Mouse (Mus musculus) cerebellum, adult 2 months (tissue): ENCODE results near the gene Kmt2d. TPM values are rescaled to one million over a fixed set of nuclear protein-coding genes. Genes with fewer than 3 reads are reported as not detected.

Experiments used
- DNase-seq, 2 experiments: peaks; one replicate each; pipeline ENCODE4 v3.0.0; 2021
- H3K27ac ChIP-seq: fragments of 200-500 bp; 2 replicates; pipeline ENCODE4 v1.5.1; 2012; ENCODE audit warnings: low read length, control low read depth, inconsistent platforms; ENCODE audit not compliant: insufficient read depth
- H3K27me3 ChIP-seq: fragments of 200-500 bp; 2 replicates; pipeline ENCODE4 v1.6.1; 2012; ENCODE audit warnings: inconsistent platforms, mild to moderate bottlenecking, low read length, moderate library complexity; ENCODE audit not compliant: control insufficient read depth, insufficient read depth
- H3K4me1 ChIP-seq: fragments of 200-500 bp; 2 replicates; pipeline ENCODE4 v1.6.1; 2011; ENCODE audit warnings: low read length; ENCODE audit not compliant: control insufficient read depth, insufficient read depth
- H3K4me3 ChIP-seq: fragments of 200-500 bp; replicated peaks from 2 replicates; pipeline ENCODE3; 2011; ENCODE audit warnings: mild to moderate bottlenecking, low read depth, low read length, control low read depth; ENCODE audit not compliant: insufficient read depth
- CTCF ChIP-seq: fragments of 200-500 bp; IDR thresholded peaks from 2 replicates; pipeline ENCODE4 v1.5.1; 2011; ENCODE audit warnings: low read depth, mild to moderate bottlenecking, control low read depth, low read length, moderate library complexity, borderline replicate concordance; ENCODE audit not compliant: insufficient read depth
- POLR2A ChIP-seq: fragments of 200-500 bp; IDR thresholded peaks from 2 replicates; pipeline ENCODE4 v1.6.1; 2011; ENCODE audit warnings: low read length, control low read depth, borderline replicate concordance; ENCODE audit not compliant: insufficient read depth
- WGBS: fragments of 180-500 bp; shearing (Covaris S2); methylation state at CpG from one replicate; pipeline ENCODE4 v1.1.7; 2018; 5-methylcytosine and 5-hydroxymethylcytosine counted together
- polyA plus RNA-seq: library from polyadenylated mRNA; depleted of rRNA; stranded (reverse); fragments of >200 nt; gene quantifications from 2 replicates; pipeline ENCODE4 v1.2.3, GENCODE M21; 2012

The Kmt2d gene
- polyA plus RNA-seq, 1 experiment = 49.9 TPM

DNA sequence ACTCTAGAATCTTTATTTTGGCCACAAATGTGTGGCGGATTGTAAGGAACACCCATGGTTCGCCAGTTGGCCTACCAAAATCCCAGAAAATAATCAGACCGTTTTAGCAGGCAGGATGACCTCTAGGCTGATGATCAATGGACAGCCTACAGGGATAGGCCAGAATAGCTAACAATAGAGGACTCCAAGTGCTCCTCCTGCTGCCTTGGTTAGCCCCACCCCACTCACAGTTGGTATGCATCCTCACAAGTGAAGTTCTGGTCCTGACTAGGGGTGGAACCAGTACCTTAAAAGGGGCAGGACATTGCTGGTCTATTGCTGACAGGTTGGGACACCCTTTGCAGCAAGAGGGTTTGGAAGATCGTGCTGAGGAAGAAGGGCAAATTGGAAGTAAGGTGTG is 22.0 kb upstream of the Kmt2d start:
- WGBS = 84% methylated on average over 4 of the region's 4 CpGs
- Histone ChIP-seq H3K27ac (no peak overlapping the region), H3K4me3 (no peak overlapping the region), H3K27me3 (peaks cover 1% of the 10 kb centered on the region; the same call in 1 of the 2 replicates), H3K4me1 (peaks cover 6% of the 10 kb centered on the region)
- DNase-seq = no peak
- TF ChIP-seq CTCF (no peak), POLR2A (no peak)

DNA sequence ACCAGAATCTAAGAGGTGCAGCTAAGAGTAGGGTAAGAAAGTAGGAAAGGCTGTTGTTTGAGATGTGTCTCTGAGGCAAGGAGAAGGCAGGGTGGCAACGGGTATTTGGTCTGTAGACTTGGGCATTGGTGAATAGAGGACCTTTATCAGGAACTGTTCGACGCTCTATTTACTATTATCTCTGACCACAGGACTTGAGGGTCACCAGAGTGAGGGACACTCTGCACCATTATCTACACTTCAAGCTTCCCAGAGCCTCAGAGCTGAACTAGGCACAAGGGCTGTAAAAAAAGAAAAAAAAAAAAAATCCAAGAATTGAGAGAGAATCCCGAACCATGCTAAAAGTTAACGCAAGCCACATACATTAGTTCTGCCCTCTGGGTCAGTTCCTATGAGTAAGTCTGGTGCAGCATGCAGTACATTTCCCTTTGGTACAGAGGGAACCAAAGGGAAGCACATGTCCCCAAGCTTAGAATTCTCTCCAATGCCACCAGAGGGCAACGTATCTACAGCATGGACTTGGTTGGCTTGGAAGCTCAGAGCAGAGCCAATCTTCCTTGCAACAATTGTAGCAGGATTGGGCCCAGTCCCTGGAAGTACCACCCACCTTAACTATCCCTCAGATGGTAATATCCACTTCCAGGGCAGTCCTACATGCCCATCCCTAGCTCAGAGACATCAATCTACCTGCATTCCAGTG is 21.1 kb upstream of the Kmt2d start:
- Histone ChIP-seq H3K27ac (no peak overlapping the region), H3K4me1 (peaks cover 12% of the 10 kb centered on the region), H3K27me3 (peaks cover 1% of the 10 kb centered on the region; the same call in 1 of the 2 replicates), H3K4me3 (no peak overlapping the region)
- 35% methylated on average over 6 of the region's 6 CpGs for WGBS
- DNase-seq = peak; percentile 71 to 85
- TF ChIP-seq POLR2A (no peak), CTCF (peak; percentile 97)

DNA sequence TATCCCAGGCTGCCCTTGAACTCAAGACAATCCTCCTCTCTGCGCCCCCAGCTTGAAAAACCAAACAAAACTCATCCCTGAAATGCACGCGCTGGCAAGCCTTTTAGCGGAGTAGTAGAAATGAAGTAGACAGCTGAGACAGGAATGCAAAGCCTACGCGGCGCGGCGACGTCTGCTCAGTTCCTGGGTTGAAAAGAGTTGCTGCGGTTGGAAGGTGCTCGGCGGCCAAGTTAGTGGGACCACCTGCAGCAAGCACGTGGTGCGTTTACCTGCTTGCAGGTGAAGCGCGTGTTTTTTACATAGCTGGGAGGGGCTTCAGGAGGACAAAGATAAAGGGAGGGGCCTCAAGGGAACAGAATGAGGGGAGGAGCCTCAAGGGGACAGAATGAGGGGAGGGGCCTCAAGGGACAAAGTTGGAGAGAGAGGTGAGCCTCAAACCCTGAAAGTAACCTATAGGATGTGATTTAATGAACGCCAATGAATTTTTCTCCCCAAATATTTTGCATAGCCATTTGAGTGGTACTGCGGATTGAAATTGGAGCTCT is 20.3 kb upstream of the Kmt2d start:
- Histone ChIP-seq H3K27me3 (peaks cover 1% of the 10 kb centered on the region; the same call in 1 of the 2 replicates), H3K27ac (no peak overlapping the region), H3K4me3 (no peak overlapping the region), H3K4me1 (peaks cover 14% of the 10 kb centered on the region)
- DNase-seq = no peak
- no peak for TF ChIP-seq CTCF
- no peak for TF ChIP-seq POLR2A
- WGBS = 37% methylated on average over 19 of the region's 19 CpGs

DNA sequence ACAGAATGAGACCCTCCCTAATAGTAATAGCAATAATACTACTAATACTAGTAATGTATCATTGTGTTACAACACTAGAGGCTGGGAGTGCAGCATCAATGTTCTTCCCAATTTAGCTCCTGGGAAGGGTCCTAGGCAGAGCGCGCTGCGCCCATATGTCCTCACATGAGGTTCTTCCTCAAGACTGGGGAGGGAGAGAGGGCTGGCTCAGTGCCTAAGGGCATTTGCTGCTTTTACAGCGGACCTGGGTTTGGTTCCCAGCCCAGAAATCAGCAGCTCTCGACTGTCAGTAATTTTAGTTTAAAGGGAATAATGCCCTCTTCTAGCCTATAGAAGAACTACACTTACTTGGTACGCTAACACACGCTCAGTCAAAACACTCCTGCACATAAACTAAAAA is 16.5 kb upstream of the Kmt2d start:
- TF ChIP-seq POLR2A (no peak), CTCF (no peak)
- no peak overlapping the region for H3K4me3 ChIP-seq
- H3K4me1 ChIP-seq = peaks cover 8% of the 10 kb centered on the region
- H3K27ac ChIP-seq = no peak overlapping the region
- 52% methylated on average over 7 of the region's 7 CpGs for WGBS
- no peaks in the 10 kb centered on the region for H3K27me3 ChIP-seq
- peak in 1 of 2 experiments; percentile 39 for DNase-seq

DNA sequence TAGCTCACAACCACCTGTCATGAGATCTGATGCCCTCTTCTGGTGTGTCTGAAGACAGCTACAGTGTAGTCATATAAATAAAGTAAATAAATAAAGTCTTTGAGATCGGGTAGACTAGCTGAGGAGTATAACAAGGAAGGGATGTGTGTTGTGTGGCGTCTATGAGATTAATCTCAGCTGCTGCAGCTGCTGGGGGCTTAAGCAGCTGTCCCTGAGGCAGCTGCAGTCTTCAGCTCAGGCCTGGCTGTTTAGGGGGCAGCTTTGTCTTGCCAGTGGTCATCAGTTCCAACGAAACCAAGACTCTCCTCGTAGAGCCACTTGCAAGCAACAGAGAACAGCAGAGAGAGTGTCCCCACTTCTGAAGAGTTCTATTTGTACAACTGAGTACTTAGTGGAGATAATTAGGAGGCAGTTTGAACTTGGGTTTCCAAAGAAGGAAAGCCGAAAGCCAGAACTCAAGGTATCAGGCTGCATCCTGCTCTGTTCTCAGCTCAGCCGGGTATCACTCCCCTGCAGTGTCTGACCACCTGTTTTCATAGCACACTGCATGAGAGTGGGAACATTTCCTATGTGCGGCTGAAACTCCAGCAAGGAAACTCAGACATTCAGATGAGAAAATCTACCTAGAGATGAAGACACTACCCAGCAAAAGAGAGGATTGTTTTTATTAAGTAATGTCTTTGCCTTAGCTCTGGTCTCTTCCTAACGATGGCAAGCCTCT is 15.8 kb upstream of the Kmt2d start:
- WGBS = 49% methylated on average over 8 of the region's 8 CpGs
- no peak for TF ChIP-seq POLR2A
- TF ChIP-seq CTCF = no peak
- H3K27me3 ChIP-seq = no peaks in the 10 kb centered on the region
- peaks cover 8% of the 10 kb centered on the region for H3K4me1 ChIP-seq
- no peak for DNase-seq
- no peak overlapping the region for H3K4me3 ChIP-seq
- no peak overlapping the region for H3K27ac ChIP-seq

DNA sequence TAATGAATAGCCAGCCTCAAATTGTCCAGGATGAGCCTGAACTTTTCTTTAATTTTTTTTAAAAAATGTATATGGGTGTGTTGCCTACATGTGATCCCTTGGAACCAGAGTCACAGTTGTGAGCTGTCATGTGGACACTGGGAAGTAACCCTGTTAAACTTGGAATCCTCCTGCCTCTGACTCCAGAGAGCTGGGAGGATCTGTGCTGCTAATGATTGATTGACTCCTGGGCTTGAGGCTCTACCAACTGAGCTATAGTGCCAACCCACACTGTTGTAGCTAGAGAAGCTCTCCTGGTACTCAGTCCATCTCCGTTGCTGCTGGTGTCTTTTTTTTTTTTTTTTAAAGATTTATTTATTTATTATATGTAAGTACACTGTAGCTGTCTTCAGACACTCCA is 13.1 kb upstream of the Kmt2d start:
- no peak overlapping the region for H3K4me3 ChIP-seq
- WGBS = 80% methylated on average over 1 of the region's 1 CpGs
- no peak for TF ChIP-seq CTCF
- no peak for DNase-seq
- peaks cover 8% of the 10 kb centered on the region for H3K4me1 ChIP-seq
- no peak overlapping the region for H3K27ac ChIP-seq
- no peaks in the 10 kb centered on the region for H3K27me3 ChIP-seq

DNA sequence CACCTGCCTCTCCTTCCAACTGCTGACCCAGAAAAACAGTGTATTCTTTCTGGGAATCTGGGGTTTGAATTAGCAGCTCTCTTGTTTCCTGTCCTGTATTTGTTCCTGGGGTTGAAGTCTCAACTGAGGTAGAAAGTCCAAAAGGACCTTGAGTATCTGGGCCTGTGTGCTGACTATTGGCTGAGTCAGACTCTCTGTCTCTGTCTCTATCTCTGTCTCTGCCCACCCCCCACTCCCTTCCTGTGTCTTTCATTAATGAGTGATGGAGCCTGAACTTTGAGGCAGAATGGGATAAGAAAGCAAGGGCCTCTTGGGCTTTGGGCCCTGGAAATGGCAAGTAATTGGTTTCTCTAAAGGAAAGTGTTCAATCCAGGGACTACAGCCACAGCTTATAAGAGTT is 12.7 kb upstream of the Kmt2d start:
- Histone ChIP-seq H3K4me1 (peaks cover 8% of the 10 kb centered on the region), H3K4me3 (no peak overlapping the region), H3K27ac (no peak overlapping the region), H3K27me3 (no peaks in the 10 kb centered on the region)
- DNase-seq = no peak
- no peak for TF ChIP-seq POLR2A
- no peak for TF ChIP-seq CTCF

DNA sequence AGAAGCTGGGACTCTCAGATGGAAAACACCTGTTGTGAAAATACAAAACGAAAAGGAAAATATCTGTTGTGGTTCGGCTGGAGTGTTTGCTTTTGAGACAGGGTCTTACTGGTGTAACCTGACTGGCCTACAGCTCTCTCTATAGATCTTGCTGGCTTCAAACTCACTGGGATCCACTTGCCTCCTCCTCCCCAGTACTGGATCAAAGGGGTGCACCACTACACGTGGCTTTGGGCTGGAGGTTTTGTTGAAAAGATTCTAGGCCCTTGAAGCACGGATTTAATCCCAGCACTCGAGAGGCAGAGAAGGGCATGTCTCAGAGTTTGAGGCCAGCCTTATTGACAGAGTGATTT is 10.6 kb upstream of the Kmt2d start:
- DNase-seq = no peak
- H3K4me3 ChIP-seq = peak overlapping the region; percentile 23
- no peaks in the 10 kb centered on the region for H3K27me3 ChIP-seq
- TF ChIP-seq POLR2A = no peak
- no peak for TF ChIP-seq CTCF
- 0 out of 2 replicates have a peak overlapping the region, but pooled peaks have one; percentile 10 for H3K27ac ChIP-seq
- no peaks in the 10 kb centered on the region for H3K4me1 ChIP-seq
- 15% methylated on average over 5 of the region's 5 CpGs for WGBS
